Mouse (Mus musculus) layer of hippocampus, adult 2 months (tissue): Measurements from ENCODE around the gene Tm7sf2. TPM values are rescaled to one million over a fixed set of nuclear protein-coding genes. Genes with fewer than 3 reads are reported as not detected.

Experiments used
- DNase-seq, 2 experiments: peaks; one replicate each; pipeline ENCODE4 v3.0.0; 2022; ENCODE audit warnings: low spot score in 2 of 2
- H3K27ac ChIP-seq: fragments of 200-600 bp; 2 replicates; pipeline ENCODE4 v1.8.1; 2022
- H3K4me3 ChIP-seq: fragments of 200-600 bp; 2 replicates; pipeline ENCODE4 v1.8.1; 2022; ENCODE audit warnings: mild to moderate bottlenecking
- CTCF ChIP-seq: fragments of 200-600 bp; conservative IDR thresholded peaks from 2 replicates; pipeline ENCODE4 v1.8.1; 2022; ENCODE audit warnings: antibody characterized with exemption, mild to moderate bottlenecking, moderate library complexity
- total RNA-seq, 2 experiments: library from RNA; stranded (reverse); gene quantifications; 2 replicates each; pipeline ENCODE4 v1.2.3; 2021

Gene Tm7sf2
- total RNA-seq, 2 experiments from 2014 or later = 25.3 to 26.0 TPM

DNA sequence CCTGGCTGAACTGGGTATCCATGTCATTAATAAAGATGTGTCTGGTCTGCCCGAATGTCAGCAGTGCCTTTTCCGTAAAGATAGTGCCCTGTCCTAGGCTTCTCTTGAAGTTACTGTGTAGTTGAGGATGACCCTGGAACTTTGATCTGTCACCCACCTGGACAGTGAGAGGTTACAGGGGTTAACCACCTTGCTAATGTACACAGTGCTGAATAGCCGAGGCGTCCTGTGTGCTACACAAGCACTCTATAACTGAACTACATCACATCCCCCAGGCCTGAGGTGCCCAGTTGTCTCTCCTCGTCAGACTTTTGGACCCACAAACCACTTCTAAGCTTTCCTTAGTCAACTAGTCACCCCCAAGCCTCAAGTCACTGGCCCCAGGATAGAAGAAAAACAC, 5.8 kb downstream of the Tm7sf2 start:
- peak overlapping the region; percentile 85 for H3K4me3 ChIP-seq
- no peak for TF ChIP-seq CTCF
- H3K27ac ChIP-seq = peak overlapping the region; percentile 96
- DNase-seq = no peak

GRCm38 (mm10) chr19:6061641-6062302, 6.4 kb downstream of the Tm7sf2 start:
- TF ChIP-seq CTCF = no peak
- Histone ChIP-seq H3K27ac (peak overlapping the region; percentile 96), H3K4me3 (peak overlapping the region; percentile 85)
- DNase-seq = no peak

GRCm38 (mm10) chr19:6061021-6061533, 7.1 kb downstream of the Tm7sf2 start, which contains the start of gene Znhit2:
Znhit2 (plus strand) TSS chr19:6061192.
- TF ChIP-seq CTCF = peak; percentile 61
- peak within 1 kb of the TSS; percentile 96 for H3K27ac ChIP-seq
- H3K4me3 ChIP-seq = peak within 1 kb of the TSS; percentile 85
- peak; percentile 94 to 96 for DNase-seq

DNA sequence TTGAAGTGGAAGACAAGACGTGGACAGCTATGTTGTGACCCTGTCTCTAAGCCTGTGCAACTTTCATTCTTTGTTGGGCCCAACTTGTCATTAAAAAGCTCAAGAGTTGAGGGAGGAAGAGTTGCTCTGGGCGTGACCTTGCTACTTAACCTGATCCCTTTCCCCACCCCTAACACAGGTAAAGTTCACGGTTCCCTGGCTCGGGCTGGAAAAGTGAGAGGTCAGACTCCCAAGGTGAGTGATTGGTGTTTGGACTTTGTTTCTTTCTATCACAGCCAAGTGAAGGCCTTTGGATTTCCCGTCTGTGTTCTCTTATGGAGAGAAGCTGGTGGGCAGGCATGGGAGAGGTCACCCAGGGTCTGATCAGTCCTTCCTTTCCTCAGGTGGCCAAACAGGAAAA, 9.2 kb downstream of the Tm7sf2 start:
- no peak overlapping the region; the same call in 1 of the 2 replicates for H3K27ac ChIP-seq
- no peak for TF ChIP-seq CTCF

GRCm38 (mm10) chr19:6058513-6058912, 9.7 kb downstream of the Tm7sf2 start:
- Histone ChIP-seq H3K4me3 (peak overlapping the region; percentile 96), H3K27ac (peak overlapping the region; percentile 95)
- TF ChIP-seq CTCF = no peak
- no peak for DNase-seq

More for the DNA sequence above, 9.2 kb downstream of the Tm7sf2 start:
- peak overlapping the region; percentile 96 for H3K4me3 ChIP-seq
- no peak for DNase-seq

GRCm38 (mm10) chr19:6057313-6058096, 10.7 kb downstream of the Tm7sf2 start, which contains the start of the genes Mrpl49 and Fau:
Mrpl49 (minus strand) TSS chr19:6057785.
Fau (plus strand) TSS chr19:6057844.
- Histone ChIP-seq H3K27ac (peak within 1 kb of the TSS; percentile 95), H3K4me3 (peak within 1 kb of the TSS; percentile 96)
- TF ChIP-seq CTCF = no peak
- peak; percentile 98 for DNase-seq

DNA sequence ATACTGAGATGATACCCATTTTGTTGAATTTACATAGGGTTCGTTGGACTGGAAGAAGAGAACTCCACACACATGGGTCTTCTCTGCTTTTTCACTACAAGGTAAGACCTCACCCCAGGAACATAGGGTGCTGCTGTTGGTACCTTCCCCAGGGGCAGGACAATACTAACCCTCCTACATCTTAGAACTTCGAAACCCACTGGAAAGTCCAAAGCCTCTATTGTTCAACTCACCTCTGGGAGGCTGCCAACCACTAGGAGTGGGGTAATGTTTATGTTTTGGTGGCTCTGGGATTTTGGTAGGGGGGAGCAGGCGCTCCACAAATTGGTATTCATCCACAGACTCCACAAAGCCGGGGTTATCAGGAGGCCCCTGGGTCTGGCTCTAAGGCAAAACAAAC, 11.5 kb downstream of the Tm7sf2 start:
- H3K4me3 ChIP-seq = peak overlapping the region; percentile 96
- no peak for DNase-seq
- no peak overlapping the region for H3K27ac ChIP-seq
- TF ChIP-seq CTCF = no peak

- no peak overlapping the region for H3K4me3 ChIP-seq
- DNase-seq = no peak
- H3K27ac ChIP-seq = no peak overlapping the region
- no peak for TF ChIP-seq CTCF
These were observed 13.9 kb downstream of the Tm7sf2 start for GRCm38 (mm10) chr19:6054296-6054695.

DNA sequence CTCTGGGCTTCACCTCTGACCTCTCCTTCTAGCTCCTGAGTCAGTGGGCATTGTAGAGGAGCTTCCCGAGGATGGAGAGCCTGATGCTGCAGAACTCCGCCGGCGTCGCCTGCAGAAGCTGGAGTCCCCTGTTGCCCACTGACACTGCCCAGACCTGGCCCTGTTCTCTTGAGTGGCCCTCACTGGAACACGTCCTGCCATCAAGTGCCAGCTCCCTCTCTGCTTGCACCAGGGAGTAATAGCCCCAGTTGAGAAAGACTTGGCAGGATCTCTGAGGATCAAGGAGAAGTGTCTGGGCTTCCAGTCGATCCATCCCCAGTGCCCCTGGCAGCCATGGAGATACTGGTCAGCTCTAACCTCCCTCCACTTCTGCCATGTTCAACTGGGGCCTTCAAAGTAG, 15.7 kb downstream of the Tm7sf2 start:
- no peak for DNase-seq
- Histone ChIP-seq H3K27ac (no peak overlapping the region), H3K4me3 (no peak overlapping the region)
- TF ChIP-seq CTCF = no peak

GRCm38 (mm10) chr19:6048681-6049410, 19.3 kb downstream of the Tm7sf2 start:
- Histone ChIP-seq H3K27ac (no peak overlapping the region), H3K4me3 (no peak overlapping the region)
- no peak for TF ChIP-seq CTCF
- DNase-seq = no peak

- Histone ChIP-seq H3K4me3 (peak overlapping the region; percentile 99), H3K27ac (peak overlapping the region; percentile 99; the same call in 1 of the 2 replicates)
- no peak for DNase-seq
- no peak for TF ChIP-seq CTCF
These were observed 20.3 kb downstream of the Tm7sf2 start for GRCm38 (mm10) chr19:6047899-6048166.

- Histone ChIP-seq H3K27ac (peak overlapping the region; percentile 99), H3K4me3 (peak overlapping the region; percentile 99)
- no peak for TF ChIP-seq CTCF
- DNase-seq = no peak
These were observed 20.8 kb downstream of the Tm7sf2 start for GRCm38 (mm10) chr19:6047154-6047898.
